Mouse (Mus musculus) olfactory bulb, adult 2 months (tissue): ENCODE results near the gene Ccdc12. TPM values are rescaled to one million over a fixed set of nuclear protein-coding genes. Genes with fewer than 3 reads are reported as not detected.
A peak's percentile ranks its signal among the peaks of the same experiment; 100 is the strongest.
"Not testable (repeated sequence)": the region's sequence is repeated elsewhere in the genome, so short reads cannot be mapped to it uniquely, and the experiment has no call there.

Experiments used
- H3K27ac ChIP-seq: fragments of 200-500 bp; 2 replicates; pipeline ENCODE4 v1.5.1; 2012; ENCODE audit warnings: low read depth, low read length; ENCODE audit not compliant: insufficient read depth
- H3K4me1 ChIP-seq: fragments of 200-500 bp; 2 replicates; pipeline ENCODE4 v1.6.1; 2012; ENCODE audit warnings: low read length; ENCODE audit not compliant: control insufficient read depth, insufficient read depth
- H3K4me3 ChIP-seq: fragments of 200-500 bp; 2 replicates; pipeline ENCODE4 v1.5.1; 2012; ENCODE audit warnings: mild to moderate bottlenecking, low read depth, low read length, moderate library complexity; ENCODE audit not compliant: insufficient read depth
- CTCF ChIP-seq: fragments of 200-500 bp; IDR thresholded peaks from 2 replicates; pipeline ENCODE4 v1.5.1; 2012; ENCODE audit warnings: low read depth, mild to moderate bottlenecking, low read length, moderate library complexity; ENCODE audit not compliant: insufficient read depth
- POLR2A ChIP-seq: fragments of 200-500 bp; IDR thresholded peaks from 2 replicates; pipeline ENCODE4 v1.6.1; 2012; ENCODE audit warnings: mild to moderate bottlenecking, low read depth, low read length, moderate library complexity; ENCODE audit not compliant: insufficient read depth
- WGBS: fragments of 180-500 bp; shearing (Covaris S2); methylation state at CpG from one replicate; pipeline ENCODE4 v1.1.7; 2018; 5-methylcytosine and 5-hydroxymethylcytosine counted together
- polyA plus RNA-seq: library from polyadenylated mRNA; stranded (reverse); fragments of >200 nt; gene quantifications from 2 replicates; pipeline ENCODE4 v1.2.4, GENCODE M21; 2012; ENCODE audit warnings: low replicate concordance; ENCODE audit not compliant: missing spikeins, insufficient read depth, insufficient read length

Gene Ccdc12
- polyA plus RNA-seq, 1 experiment: not detected

GRCm38 (mm10) chr9:110668601-110669293 is 12.4 kb downstream of the Ccdc12 start:
- Histone ChIP-seq H3K4me3 (no peak overlapping the region), H3K4me1 (peaks cover 32% of the 10 kb centered on the region), H3K27ac (no peak overlapping the region)
- TF ChIP-seq CTCF (no peak), POLR2A (no peak)
- WGBS: 85% methylated on average over 6 of the region's 6 CpGs

DNA sequence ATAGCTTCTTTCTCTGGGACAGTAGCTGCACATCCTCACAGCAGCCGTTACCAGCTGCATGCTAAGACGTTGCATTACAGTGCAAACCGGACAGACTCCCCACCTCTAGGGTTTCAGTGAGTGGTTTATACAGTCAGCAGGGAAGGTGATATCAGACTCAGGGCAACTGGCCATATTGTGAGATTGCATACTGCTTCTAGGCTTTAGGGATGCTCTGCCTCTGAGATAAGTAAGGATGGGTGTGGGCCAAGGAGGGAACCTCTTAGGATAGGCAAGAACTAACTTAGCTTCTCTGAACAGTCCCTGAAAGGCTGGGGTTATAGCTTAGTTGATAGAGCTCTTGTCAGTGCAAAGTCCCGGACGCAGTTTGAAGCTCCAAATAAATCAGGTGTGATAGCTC is 13.5 kb downstream of the Ccdc12 start:
- TF ChIP-seq POLR2A (no peak), CTCF (no peak)
- Histone ChIP-seq H3K27ac (0 out of 2 replicates have a peak overlapping the region, but pooled peaks have one; percentile 14), H3K4me1 (peaks cover 36% of the 10 kb centered on the region), H3K4me3 (no peak overlapping the region)
- 84% methylated on average over 5 of the region's 5 CpGs for WGBS

DNA sequence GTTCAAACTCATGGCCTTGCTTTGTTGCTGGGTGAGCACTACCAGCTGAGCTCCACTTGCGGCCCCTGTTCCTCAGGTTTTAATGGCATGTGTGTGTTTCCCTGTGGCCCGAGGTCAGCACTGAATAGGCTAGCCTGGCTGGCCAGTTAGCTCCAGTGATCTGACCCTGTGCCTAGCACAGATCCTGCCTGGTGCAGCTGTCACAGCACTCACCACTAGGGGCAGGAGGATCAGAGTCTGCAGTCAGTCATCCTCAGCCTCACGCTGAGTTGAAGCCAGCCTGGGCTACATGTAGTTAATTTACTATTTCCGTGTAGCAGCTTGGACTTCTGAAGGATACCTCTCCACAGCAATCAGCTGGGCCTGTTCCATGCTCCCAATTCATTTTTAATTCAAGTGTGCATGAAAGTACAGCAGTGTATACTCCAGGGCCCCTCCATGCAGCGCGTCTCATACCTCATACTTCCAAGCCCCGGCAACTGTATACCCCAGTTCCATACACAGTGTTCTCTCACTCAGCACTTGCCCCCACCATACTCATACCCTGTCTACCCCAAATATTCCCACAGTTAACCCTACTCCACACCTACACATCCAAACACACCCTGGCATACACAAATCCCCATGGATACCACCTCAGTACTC is 16.3 kb downstream of the Ccdc12 start:
- no peak overlapping the region for H3K4me3 ChIP-seq
- TF ChIP-seq CTCF (0 out of 2 replicates have a peak, but pooled peaks have one; percentile 13), POLR2A (no peak)
- H3K4me1 ChIP-seq: peaks cover 37% of the 10 kb centered on the region
- peak overlapping the region; percentile 63; the same call in 1 of the 2 replicates for H3K27ac ChIP-seq
- WGBS: 56% methylated on average over 7 of the region's 7 CpGs

DNA sequence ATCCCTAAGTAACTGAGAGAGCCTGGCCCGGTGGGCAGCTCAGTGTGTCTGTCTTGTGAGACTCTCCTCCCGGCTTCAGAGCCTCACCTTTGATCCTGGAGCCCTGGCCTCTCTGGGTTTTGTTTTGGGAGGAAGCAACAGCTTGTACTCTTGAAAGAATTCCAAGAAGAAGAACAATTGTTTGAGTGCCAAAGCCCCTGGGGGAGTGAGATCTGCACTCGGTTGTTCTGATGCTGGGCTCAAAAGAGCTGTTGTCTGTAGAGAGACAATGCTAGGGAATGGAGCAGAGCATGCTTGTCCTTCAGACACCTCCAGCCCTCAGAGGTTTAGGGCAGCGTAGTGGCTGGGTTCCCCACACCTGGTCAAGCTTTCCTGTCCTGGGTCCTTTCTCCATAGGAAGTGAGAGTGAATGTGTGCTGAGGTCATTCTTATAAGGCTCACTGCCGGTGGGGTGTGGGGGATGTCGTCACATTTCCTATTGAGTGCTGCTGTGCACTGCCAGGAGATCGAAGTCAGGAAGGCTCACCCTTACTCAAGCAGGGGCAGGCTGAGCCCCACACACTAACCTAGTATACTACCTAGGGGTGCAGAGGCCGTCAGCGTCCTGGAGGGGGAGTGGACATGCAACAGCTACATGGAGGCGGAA is 16.9 kb downstream of the Ccdc12 start:
- TF ChIP-seq POLR2A (no peak), CTCF (no peak)
- 51% methylated on average over 10 of the region's 10 CpGs for WGBS
- peak overlapping the region; percentile 63 for H3K27ac ChIP-seq
- H3K4me3 ChIP-seq: no peak overlapping the region
- H3K4me1 ChIP-seq: peaks cover 36% of the 10 kb centered on the region

DNA sequence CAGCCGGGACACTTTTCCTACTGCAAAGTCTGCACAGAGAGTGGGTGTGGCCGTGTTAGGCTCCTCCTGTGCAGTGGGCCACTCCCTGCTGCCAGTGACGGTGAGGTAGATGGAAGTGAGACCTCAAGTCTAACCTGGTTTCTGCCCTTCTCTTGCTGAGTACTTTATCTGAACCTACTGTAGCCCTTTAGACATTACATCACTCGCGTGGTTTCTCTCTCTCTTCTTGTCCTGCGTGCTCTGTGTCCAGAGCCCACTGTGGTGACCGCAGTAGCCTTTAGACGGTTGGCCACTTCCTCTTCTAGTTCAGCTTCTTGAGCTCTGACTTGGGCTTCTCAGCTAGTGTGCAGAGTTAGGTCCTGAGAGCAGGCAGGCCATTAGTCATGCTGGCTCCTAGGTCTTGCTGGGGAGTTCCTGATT is 20.2 kb downstream of the Ccdc12 start:
- Histone ChIP-seq H3K27ac (no peak overlapping the region), H3K4me1 (peaks cover 51% of the 10 kb centered on the region), H3K4me3 (no peak overlapping the region)
- no peak for TF ChIP-seq POLR2A
- TF ChIP-seq CTCF: no peak
- 90% methylated on average over 8 of the region's 8 CpGs for WGBS

GRCm38 (mm10) chr9:110678886-110679285 is 22.6 kb downstream of the Ccdc12 start:
- peaks cover 55% of the 10 kb centered on the region for H3K4me1 ChIP-seq
- H3K27ac ChIP-seq: peak overlapping the region; percentile 19; the same call in 1 of the 2 replicates
- TF ChIP-seq CTCF (no peak), POLR2A (no peak)
- WGBS: 45% methylated on average over 5 of the region's 5 CpGs
- no peak overlapping the region for H3K4me3 ChIP-seq

GRCm38 (mm10) chr9:110680736-110681507 is 24.6 kb downstream of the Ccdc12 start:
- 56% methylated on average over 7 of the region's 7 CpGs for WGBS
- Histone ChIP-seq H3K27ac (peak overlapping the region; percentile 80), H3K4me3 (no peak overlapping the region)

DNA sequence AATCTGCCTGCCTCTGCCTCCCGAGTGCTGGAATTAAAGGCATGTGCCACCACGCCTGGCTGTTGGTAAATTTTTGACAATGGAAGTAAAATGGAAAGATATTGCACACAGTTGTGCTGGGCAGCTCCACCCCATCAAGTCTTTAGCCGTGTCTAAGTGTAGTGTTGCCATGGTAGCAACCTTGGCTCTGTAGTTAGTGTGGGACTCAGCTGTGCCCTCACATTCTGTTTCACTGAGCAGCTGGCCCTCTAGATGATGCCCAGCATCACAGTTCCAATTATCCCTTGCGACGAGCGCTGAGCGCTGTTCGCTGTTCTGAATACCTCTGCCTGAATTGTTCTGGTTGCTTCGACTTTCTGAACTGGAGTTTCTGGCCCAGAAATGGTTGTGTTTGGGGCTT is 25.5 kb downstream of the Ccdc12 start:
- Histone ChIP-seq H3K27ac (peak overlapping the region; percentile 80), H3K4me1 (peaks cover 66% of the 10 kb centered on the region), H3K4me3 (no peak overlapping the region)
- TF ChIP-seq POLR2A: no peak
- TF ChIP-seq CTCF: no peak
- 23% methylated on average over 9 of the region's 9 CpGs for WGBS

More at GRCm38 (mm10) chr9:110680736-110681507, 24.6 kb downstream of the Ccdc12 start:
- peaks cover 68% of the 10 kb centered on the region for H3K4me1 ChIP-seq
- TF ChIP-seq CTCF (no peak), POLR2A (no peak)

DNA sequence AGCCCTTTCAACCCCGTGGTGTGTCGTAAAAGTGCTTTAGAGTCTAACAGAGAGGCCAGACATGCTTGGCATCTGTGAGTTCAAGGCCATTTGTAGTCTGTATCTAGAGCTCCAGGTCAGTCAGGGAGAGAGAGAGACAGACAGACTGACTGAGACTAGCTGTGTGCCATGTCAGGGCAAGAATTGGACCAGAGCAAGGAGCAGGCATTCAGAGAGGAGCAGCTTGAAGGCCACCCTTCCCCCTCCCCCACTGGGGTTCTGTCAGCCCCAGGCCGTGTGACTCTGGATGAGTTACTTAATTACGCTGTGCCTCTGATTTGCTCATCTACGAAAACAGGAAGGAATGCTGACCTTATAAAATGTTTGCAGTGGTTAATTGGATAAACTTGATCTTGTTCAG is 26.0 kb downstream of the Ccdc12 start:
- Histone ChIP-seq H3K4me1 (peaks cover 66% of the 10 kb centered on the region), H3K4me3 (no peak overlapping the region), H3K27ac (peak overlapping the region; percentile 80)
- no peak for TF ChIP-seq POLR2A
- no peak for TF ChIP-seq CTCF
- 29% methylated on average over 5 of the region's 5 CpGs for WGBS

GRCm38 (mm10) chr9:110682697-110683096 is 26.4 kb downstream of the Ccdc12 start:
- not testable (repeated sequence) for H3K4me3 ChIP-seq, H3K27ac ChIP-seq
- 89% methylated on average over 3 of the region's 3 CpGs for WGBS
- peaks cover 61% of the 10 kb centered on the region for H3K4me1 ChIP-seq
